Mouse (Mus musculus): Measurements from ENCODE around the gene Mfap1b. TPM values are rescaled to one million over a fixed set of nuclear protein-coding genes. Genes with fewer than 3 reads are reported as not detected.
A peak's percentile ranks its signal among the peaks of the same experiment; 100 is the strongest.
"Not testable (repeated sequence)": the region's sequence is repeated elsewhere in the genome, so short reads cannot be mapped to it uniquely, and the experiment has no call there.

The Mfap1b gene
- polyA plus RNA-seq (2016; fragmentation: Nextera tagmentation; extraction: Ambion mirVana), result 44.5 and 54.5 TPM in 2 replicates

DNA sequence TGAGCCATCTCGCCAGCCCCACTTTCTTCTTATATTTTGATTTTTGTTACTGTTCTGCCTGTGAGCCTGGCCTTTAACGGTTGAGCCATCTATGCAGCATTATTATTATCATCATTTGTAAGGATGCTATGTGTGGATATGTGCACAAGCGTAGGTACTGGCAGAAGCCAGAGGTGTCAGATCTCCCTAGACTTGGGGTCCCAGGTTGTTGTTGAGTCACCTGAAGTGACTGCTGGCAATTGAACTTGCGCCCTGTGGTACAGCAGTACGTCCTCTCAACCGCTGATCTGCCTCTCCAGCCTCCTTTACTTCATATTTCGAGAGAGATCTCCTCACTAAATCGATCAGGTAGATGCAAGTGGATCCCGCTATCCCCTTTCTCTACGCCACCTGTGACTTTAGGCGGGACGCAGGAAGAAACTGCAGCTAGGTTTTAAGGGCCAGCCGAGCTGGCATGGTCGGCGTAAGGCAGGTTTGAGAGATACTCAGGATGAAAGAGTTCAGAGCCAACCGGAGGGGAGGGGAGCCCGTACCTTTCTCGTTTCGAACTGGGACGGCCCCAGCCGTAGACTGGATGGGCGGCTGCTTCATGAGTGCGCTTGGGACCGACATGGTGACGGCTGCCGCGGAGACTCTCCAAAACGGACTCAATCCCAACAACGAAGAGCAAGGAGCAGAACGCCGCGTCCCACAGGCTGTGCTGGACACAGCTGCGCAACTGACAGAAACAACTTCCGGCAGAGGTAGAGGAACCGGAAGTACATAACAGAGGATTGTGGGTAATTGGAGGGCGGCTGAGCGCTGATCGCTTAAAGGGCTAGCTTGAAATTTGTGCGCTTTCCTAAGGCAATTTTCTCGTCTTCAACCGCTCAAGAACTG is at the start of gene Mfap1b:
Gene Mfap1b (minus strand): TSS at position 767 of the 879 bp plus-strand sequence.
- H3K9me3 ChIP-seq (replicated peaks); H3K27ac ChIP-seq; H3K4me1 ChIP-seq; H3K27me3 ChIP-seq (ENCODE audit: low read depth, poor library complexity, severe bottlenecking): not testable (repeated sequence)
- 6% methylated on average over 41 of the region's 41 CpGs for WGBS
- Histone ChIP-seq H3K36me3 (peaks cover 12% of the 10 kb centered on the region), H3K4me3 (peak within 1 kb of the TSS; percentile 62)
- DNase-seq (ENCODE audit: low spot score), result peak; percentile 82

DNA sequence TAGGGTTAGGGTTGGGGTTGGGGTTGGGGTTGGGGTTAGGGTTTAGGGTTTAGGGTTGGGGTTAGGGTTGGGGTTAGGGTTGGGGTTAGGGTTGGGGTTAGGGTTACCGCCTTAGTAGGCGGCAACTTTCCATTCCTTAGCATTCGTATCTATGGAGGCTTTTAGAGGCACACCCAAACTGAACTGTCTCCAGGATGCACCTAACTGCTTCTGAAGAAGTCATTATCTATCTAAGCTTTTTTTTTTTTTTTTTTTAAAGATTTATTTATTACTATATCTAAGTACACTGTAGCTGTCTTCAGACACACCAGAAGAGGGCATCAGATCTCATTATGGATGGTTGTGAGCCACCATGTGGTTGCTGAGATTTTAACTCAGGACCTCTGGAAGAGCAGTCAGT is 49.0 kb upstream of the Mfap1b start:
- H3K27me3 ChIP-seq (ENCODE audit: low read depth, poor library complexity, severe bottlenecking); DNase-seq (ENCODE audit: low spot score); H3K4me1 ChIP-seq; H3K27ac ChIP-seq; H3K9me3 ChIP-seq (replicated peaks); H3K4me3 ChIP-seq: not testable (repeated sequence)
- 99% methylated on average over 3 of the region's 3 CpGs for WGBS
- peaks cover 85% of the 10 kb centered on the region for H3K36me3 ChIP-seq

DNA sequence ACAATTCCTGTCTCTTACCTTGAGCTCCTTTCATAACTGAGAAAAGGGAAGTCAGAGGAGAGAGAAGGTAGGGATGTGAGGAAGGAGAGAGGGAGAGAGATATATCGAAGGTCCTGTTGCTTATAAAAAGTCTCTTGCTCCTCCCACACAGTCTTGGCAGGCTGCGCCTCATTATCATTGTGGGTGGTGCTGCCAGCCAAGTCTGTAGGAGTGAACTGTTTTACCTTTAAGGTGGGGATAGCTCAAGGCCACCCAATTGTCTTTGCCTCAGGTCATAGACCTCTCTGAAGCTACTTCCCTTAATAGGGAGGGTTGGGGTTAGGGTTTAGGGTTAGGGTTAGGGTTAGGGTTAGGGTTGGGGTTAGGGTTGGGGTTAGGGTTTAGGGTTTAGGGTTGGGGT is 48.1 kb upstream of the Mfap1b start:
- no peak for DNase-seq (ENCODE audit: low spot score)
- H3K27ac ChIP-seq, result no peak overlapping the region
- no peaks in the 10 kb centered on the region for H3K27me3 ChIP-seq (ENCODE audit: low read depth, poor library complexity, severe bottlenecking)
- peaks cover 90% of the 10 kb centered on the region for H3K36me3 ChIP-seq
- no peaks in the 10 kb centered on the region for H3K9me3 ChIP-seq (replicated peaks)
- no peaks in the 10 kb centered on the region for H3K4me1 ChIP-seq
- WGBS, result 95% methylated on average over 2 of the region's 2 CpGs
- no peak overlapping the region for H3K4me3 ChIP-seq

DNA sequence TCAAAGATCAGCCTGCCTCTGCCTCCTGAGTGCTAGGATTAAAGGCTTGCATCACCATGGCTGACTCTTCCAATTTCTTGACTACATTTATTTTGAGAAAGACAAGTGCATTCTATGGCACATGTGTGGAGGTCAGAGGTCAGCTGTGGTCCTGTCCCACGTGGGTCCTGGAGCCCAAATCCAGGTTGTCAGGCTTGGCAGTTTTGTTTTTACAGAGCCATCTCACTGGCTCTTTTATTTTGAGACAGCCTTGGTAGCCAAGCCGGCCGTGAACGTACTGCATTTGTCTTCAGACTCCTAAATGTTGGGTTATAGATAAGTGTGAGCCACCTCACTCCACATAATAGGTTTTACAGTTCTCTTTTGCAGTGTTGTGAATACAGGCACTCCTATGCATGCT is 44.8 kb upstream of the Mfap1b start:
- H3K4me3 ChIP-seq; H3K9me3 ChIP-seq (replicated peaks); DNase-seq (ENCODE audit: low spot score); H3K4me1 ChIP-seq; H3K27ac ChIP-seq; H3K27me3 ChIP-seq (ENCODE audit: low read depth, poor library complexity, severe bottlenecking): not testable (repeated sequence)
- peaks cover 87% of the 10 kb centered on the region for H3K36me3 ChIP-seq
- 91% methylated on average over 4 of the region's 4 CpGs for WGBS

DNA sequence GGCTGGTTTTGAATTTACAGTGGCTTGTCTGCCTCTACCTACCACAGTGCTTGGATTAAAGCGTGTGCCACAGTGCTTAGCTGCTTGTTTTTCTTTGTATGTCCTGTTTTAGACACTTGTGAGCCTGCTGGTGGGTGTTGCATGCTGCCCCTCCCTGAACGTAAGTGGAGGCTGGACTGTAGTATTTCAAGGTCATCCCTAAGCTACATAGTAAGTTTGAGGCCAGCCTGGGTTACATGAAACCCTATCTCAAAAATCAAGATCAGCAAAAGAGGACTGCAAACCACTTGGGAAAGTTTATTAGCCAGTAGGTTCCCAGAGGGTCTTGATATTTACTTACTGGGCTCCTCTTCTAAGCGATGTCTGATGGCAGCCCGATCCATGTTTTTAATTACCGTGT is 44.2 kb upstream of the Mfap1b start:
- Histone ChIP-seq H3K27me3 (ENCODE audit: low read depth, poor library complexity, severe bottlenecking) (no peaks in the 10 kb centered on the region), H3K36me3 (peaks cover 87% of the 10 kb centered on the region), H3K27ac (no peak overlapping the region), H3K4me3 (no peak overlapping the region), H3K9me3 (replicated peaks) (no peaks in the 10 kb centered on the region), H3K4me1 (no peaks in the 10 kb centered on the region)
- 95% methylated on average over 5 of the region's 5 CpGs for WGBS
- DNase-seq (ENCODE audit: low spot score), result no peak

DNA sequence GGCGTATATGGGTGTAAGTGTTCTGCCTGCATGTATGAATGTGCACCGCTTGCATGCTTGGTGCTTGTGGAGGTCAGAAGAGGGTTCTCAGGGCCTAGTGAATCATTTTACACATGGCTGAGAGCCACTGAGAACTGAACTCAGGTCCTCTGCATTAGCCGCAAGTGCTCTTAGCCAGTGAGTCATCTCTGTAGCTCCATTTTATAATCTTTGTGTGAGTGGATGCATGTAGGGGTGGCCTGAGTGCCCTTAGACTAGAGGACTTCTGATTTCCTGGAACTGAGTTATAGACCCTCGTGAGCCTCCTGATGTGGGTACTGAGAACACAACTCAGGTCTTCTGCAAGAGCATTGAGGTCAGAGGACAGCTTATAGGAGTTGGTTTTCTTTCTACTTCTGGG is 40.3 kb upstream of the Mfap1b start:
- no peak overlapping the region for H3K4me3 ChIP-seq
- H3K9me3 ChIP-seq (replicated peaks), result no peaks in the 10 kb centered on the region
- H3K27ac ChIP-seq, result no peak overlapping the region
- WGBS, result 91% methylated on average over 4 of the region's 4 CpGs
- no peaks in the 10 kb centered on the region for H3K27me3 ChIP-seq (ENCODE audit: low read depth, poor library complexity, severe bottlenecking)
- DNase-seq (ENCODE audit: low spot score), result no peak
- peaks cover 88% of the 10 kb centered on the region for H3K36me3 ChIP-seq
- peaks cover 6% of the 10 kb centered on the region; the same call in 1 of the 2 replicates for H3K4me1 ChIP-seq

DNA sequence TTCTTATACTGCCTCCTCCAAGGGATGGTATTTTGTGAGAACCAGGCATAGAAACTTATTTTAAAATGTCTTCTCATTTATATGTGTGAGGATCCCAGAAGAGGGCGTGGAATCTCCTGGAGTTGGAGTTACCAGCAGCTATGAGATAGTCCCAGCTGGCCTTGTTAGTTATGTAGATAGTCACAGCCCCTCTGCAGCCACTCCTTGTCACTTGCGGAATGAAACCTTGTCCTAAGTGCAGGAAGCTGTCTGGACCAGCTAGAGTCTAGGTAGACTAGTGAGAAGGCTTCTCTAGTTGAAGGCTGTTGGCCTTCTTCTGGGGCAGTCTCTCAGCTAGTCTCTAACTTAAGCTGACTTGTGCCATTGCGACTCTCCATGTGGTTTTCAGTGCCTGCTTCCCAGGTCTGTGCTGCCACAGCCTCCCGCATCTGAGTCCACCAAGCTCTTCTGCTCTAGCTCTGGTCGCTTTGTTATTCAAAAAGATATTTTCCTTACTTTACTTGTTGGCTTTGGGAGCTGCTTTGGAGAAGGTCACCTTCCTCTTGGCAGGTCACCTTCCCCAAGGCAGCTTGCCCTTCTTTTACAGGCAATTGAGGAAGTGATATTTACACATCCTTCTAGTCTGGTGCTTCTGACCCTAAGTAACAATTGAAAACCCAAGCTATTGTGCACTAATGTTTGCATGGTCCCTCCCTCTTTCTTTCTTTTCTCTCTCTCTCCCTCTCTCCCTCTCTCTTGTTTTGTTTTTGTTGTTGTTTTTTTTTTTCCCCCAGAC is 39.3 kb upstream of the Mfap1b start:
- DNase-seq (ENCODE audit: low spot score); H3K4me3 ChIP-seq; H3K4me1 ChIP-seq; H3K9me3 ChIP-seq (replicated peaks); H3K27me3 ChIP-seq (ENCODE audit: low read depth, poor library complexity, severe bottlenecking); H3K27ac ChIP-seq: not testable (repeated sequence)
- peaks cover 87% of the 10 kb centered on the region for H3K36me3 ChIP-seq
- 97% methylated on average over 5 of the region's 5 CpGs for WGBS

DNA sequence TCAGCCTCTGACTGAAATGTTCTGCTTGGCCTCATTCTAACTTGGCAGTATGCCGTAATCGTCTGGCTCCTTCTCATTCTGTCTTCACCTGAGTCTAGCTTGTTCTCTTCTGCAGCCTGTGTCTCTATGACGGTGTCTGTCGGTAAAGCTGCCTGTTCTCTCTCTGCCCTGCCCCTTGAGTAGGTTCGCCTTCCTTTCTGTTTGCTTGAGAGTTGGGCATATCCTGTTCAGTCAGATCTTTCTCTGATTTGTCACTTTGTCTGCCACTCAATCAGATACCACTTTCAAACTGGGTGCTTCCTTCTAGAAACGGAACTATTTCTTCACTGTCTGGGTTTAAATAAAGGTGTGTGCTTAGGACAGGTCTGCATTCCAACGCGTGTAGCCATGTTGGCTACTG is 37.5 kb upstream of the Mfap1b start:
- 95% methylated on average over 8 of the region's 8 CpGs for WGBS
- peaks cover 71% of the 10 kb centered on the region for H3K36me3 ChIP-seq

DNA sequence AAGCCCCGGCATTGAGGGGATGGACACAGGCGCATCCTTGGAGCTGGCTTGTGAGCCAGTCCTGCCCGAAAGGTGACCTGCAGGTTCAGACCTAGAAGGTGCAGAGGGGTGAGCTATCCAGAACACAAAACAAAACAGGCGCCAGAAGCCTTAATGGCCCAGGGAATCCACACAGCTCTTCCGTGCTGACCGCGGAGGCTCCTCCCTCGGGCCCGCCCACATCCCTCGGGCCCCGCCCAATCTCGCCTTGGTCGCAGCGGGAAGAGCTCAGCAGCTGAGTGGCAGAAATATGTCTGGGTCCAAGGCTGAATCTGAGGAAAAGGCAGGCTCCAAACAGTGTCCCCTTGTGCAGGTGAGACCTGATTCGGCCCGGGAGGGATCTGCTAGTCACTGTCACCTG is 35.7 kb upstream of the Mfap1b start:
- peak; percentile 62 for DNase-seq (ENCODE audit: low spot score)
- peak overlapping the region; percentile 38 for H3K4me3 ChIP-seq
- no peaks in the 10 kb centered on the region for H3K27me3 ChIP-seq (ENCODE audit: low read depth, poor library complexity, severe bottlenecking)
- H3K9me3 ChIP-seq (replicated peaks), result no peaks in the 10 kb centered on the region
- H3K27ac ChIP-seq, result no peak overlapping the region
- peaks cover 58% of the 10 kb centered on the region for H3K36me3 ChIP-seq
- peaks cover 18% of the 10 kb centered on the region for H3K4me1 ChIP-seq
- WGBS, result 16% methylated on average over 16 of the region's 16 CpGs

More for the DNA sequence above, 37.5 kb upstream of the Mfap1b start:
- H3K4me1 ChIP-seq, result peaks cover 18% of the 10 kb centered on the region
- H3K27me3 ChIP-seq (ENCODE audit: low read depth, poor library complexity, severe bottlenecking), result no peaks in the 10 kb centered on the region
- no peak overlapping the region for H3K4me3 ChIP-seq
- DNase-seq (ENCODE audit: low spot score), result no peak
- H3K9me3 ChIP-seq (replicated peaks), result no peaks in the 10 kb centered on the region
- H3K27ac ChIP-seq, result no peak overlapping the region

DNA sequence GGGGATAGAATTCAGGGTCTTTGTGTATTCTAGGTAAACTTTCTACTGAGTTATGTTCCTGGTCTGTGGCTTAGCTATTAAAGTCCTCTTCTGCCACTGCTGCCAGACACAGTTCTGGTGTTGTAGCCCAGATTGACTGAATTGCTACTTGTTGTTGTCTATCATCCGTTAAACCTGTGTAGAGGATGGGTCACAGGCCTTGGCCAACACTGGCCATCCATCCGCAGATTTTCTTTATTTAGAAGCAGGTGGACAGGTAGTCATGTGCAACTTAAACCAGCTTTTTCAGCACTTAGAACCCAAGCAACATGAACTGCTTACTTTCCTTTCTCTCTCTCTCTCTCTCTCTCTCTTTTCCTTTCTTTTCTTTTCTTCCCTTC is 34.1 kb upstream of the Mfap1b start:
- WGBS, result 94% methylated on average over 2 of the region's 2 CpGs
- DNase-seq (ENCODE audit: low spot score), result no peak
- Histone ChIP-seq H3K36me3 (peaks cover 54% of the 10 kb centered on the region), H3K4me3 (peak overlapping the region; percentile 61), H3K27me3 (ENCODE audit: low read depth, poor library complexity, severe bottlenecking) (no peaks in the 10 kb centered on the region), H3K4me1 (peaks cover 18% of the 10 kb centered on the region), H3K9me3 (replicated peaks) (no peaks in the 10 kb centered on the region), H3K27ac (no peak overlapping the region)

DNA sequence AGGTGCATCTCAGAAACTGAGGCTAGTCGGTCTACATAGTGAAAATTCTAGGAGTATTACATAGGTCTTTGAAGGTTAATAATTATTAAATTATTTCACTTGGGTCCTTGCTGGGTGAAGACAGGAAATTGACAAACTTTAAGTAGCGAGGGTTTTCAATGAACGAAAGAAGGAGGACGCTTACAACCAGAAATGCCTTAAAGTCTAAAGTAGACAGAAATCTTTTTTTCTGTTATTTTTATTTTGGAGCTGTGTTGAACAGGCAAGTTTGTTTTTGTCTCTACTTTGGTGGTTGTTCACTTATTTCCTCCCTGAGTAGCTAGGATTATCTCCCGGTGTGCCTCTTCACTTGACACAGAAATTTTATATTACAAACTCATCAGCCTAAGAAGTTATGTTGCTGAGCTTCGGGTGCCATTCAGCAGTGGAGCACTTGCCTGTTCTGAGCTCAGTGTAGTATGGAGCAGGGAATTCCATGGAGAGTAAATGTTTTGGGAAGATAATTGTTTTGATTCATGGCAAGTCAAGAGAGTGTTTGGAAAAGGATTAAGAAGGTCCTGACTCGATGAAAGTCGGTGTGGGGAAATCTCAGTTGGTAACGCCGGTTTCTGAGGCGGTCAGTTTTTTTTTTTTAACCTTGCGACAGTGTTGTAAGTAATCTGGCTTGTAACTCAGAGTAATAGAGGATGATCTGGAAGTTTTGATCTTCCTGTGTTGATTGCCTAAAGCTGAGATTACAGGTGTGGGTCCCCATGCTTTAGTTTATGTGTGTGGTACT is 33.5 kb upstream of the Mfap1b start:
- H3K9me3 ChIP-seq (replicated peaks), result no peaks in the 10 kb centered on the region
- DNase-seq (ENCODE audit: low spot score), result no peak
- H3K4me3 ChIP-seq, result peak overlapping the region; percentile 61
- peaks cover 18% of the 10 kb centered on the region for H3K4me1 ChIP-seq
- H3K27ac ChIP-seq, result peak overlapping the region; percentile 76
- peaks cover 50% of the 10 kb centered on the region for H3K36me3 ChIP-seq
- no peaks in the 10 kb centered on the region for H3K27me3 ChIP-seq (ENCODE audit: low read depth, poor library complexity, severe bottlenecking)
- 36% methylated on average over 12 of the region's 12 CpGs for WGBS

DNA sequence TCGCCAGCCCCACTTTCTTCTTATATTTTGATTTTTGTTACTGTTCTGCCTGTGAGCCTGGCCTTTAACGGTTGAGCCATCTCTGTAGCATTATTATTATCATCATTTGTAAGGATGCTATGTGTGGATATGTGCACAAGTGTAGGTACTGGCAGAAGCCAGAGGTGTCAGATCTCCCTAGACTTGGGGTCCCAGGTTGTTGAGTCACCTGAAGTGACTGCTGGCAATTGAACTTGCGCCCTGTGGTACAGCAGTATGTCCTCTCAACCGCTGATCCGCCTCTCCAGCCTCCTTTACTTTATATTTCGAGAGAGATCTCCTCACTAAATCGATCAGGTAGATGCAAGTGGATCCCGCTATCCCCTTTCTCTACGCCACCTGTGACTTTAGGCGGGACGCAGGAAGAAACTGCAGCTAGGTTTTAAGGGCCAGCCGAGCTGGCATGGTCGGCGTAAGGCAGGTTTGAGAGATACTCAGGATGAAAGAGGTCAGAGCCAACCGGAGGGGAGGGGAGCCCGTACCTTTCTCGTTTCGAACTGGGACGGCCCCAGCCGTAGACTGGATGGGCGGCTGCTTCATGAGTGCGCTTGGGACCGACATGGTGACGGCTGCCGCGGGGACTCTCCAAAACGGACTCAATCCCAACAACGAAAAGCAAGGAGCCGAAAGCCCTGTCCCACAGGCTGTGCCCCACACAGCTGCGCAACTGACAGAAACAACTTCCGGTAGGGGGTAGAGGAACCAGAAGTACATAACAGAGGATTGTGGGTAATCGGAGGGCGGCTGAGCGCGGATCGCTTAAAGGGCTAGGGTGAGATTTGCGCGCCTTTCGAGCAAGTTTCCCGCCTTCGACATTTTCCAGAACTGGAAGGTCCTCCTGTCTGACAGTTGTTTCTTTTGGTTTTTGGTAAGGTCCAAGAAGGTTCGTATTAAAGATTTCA is 32.3 kb upstream of the Mfap1b start, which contains the start of the genes Mfap1a and Wdr76:
Gene Mfap1a (minus strand): TSS at position 724 of the 941 bp plus-strand sequence.
Gene Wdr76 (plus strand): TSS at position 782 of the 941 bp plus-strand sequence.
- DNase-seq (ENCODE audit: low spot score), result peak; percentile 89
- 5% methylated on average over 42 of the region's 42 CpGs for WGBS
- Histone ChIP-seq H3K27ac (peak within 1 kb of the TSS; percentile 76), H3K4me1 (peaks cover 18% of the 10 kb centered on the region), H3K36me3 (peaks cover 40% of the 10 kb centered on the region), H3K4me3 (peak within 1 kb of the TSS; percentile 61)
- H3K9me3 ChIP-seq (replicated peaks); H3K27me3 ChIP-seq (ENCODE audit: low read depth, poor library complexity, severe bottlenecking): not testable (repeated sequence)

All from limb, embryonic 10.5 days (tissue).